Mouse (Mus musculus) lung, postnatal 0 days (tissue): ENCODE data around the gene Mcm5. TPM values are rescaled to one million over a fixed set of nuclear protein-coding genes. Genes with fewer than 3 reads are reported as not detected.
A peak's percentile ranks its signal among the peaks of the same experiment; 100 is the strongest.

ENCODE experiments used
- ATAC-seq: fragments of 200-750 bp; cut with Nextera tagmentation; 2 replicates; pipeline ENCODE4 v1.8.0; 2017; ENCODE audit warnings: moderate library complexity
- DNase-seq: peaks from one replicate; pipeline ENCODE4 v3.0.0-alpha.2; 2016; ENCODE audit warnings: low spot score
- H3K27ac ChIP-seq: fragments of 300-500 bp; sonication (generic); 2 replicates; pipeline ENCODE4 v1.5.1; 2014; ENCODE audit warnings: antibody characterized with exemption, mild to moderate bottlenecking, low read length, mixed read lengths
- H3K27me3 ChIP-seq: fragments of 300-500 bp; sonication (generic); replicated peaks from 2 replicates; pipeline ENCODE4 v1.6.1; 2014; ENCODE audit warnings: low read length, mixed read lengths; ENCODE audit not compliant: insufficient read depth
- H3K36me3 ChIP-seq: fragments of 300-500 bp; sonication (generic); 2 replicates; pipeline ENCODE4 v1.6.1; 2014; ENCODE audit warnings: low read length, mixed read lengths; ENCODE audit not compliant: insufficient read depth
- H3K4me1 ChIP-seq: fragments of 300-500 bp; sonication (generic); 2 replicates; pipeline ENCODE4 v1.6.1; 2014; ENCODE audit warnings: antibody characterized with exemption, low read depth, low read length, mixed read lengths; ENCODE audit not compliant: insufficient read depth
- H3K4me2 ChIP-seq: fragments of 300-500 bp; sonication (generic); replicated peaks from 2 replicates; pipeline ENCODE4 v1.6.1; 2014; ENCODE audit warnings: low read depth, mild to moderate bottlenecking, low read length, moderate library complexity, mixed read lengths
- H3K4me3 ChIP-seq: fragments of 300-500 bp; sonication (generic); 2 replicates; pipeline ENCODE4 v1.5.1; 2014; ENCODE audit warnings: low read depth, low read length
- H3K9ac ChIP-seq: fragments of 300-500 bp; sonication (generic); replicated peaks from 2 replicates; pipeline ENCODE4 v1.6.1; 2014; ENCODE audit warnings: low read depth, mild to moderate bottlenecking
- H3K9me3 ChIP-seq: fragments of 300-500 bp; sonication (generic); 2 replicates; pipeline ENCODE4 v1.6.1; 2016; ENCODE audit warnings: low read length, mixed read lengths
- CTCF ChIP-seq: IDR thresholded peaks from 2 replicates; pipeline ENCODE4 v1.5.1; 2016; ENCODE audit warnings: antibody characterized with exemption, mild to moderate bottlenecking
- EP300 ChIP-seq: IDR thresholded peaks from 2 replicates; pipeline ENCODE4 v1.6.1; 2016; ENCODE audit warnings: antibody characterized with exemption, mild to moderate bottlenecking, control low read depth
- WGBS: fragments of 180-500 bp; shearing (Covaris S2); extraction: QIAGEN DNeasy Blood & Tissue Kit; methylation state at CpG from one replicate; pipeline ENCODE4 v1.1.7; 2014; 5-methylcytosine and 5-hydroxymethylcytosine counted together
- polyA plus RNA-seq: library from polyadenylated mRNA; unstranded; fragments of >200 nt; fragmentation: Nextera tagmentation; extraction: Ambion mirVana; gene quantifications from 2 replicates; pipeline ENCODE4 v1.2.1, GENCODE M21; 2015

Gene Mcm5
- polyA plus RNA-seq, 1 experiment from 2014 or later = 14.6 TPM

DNA sequence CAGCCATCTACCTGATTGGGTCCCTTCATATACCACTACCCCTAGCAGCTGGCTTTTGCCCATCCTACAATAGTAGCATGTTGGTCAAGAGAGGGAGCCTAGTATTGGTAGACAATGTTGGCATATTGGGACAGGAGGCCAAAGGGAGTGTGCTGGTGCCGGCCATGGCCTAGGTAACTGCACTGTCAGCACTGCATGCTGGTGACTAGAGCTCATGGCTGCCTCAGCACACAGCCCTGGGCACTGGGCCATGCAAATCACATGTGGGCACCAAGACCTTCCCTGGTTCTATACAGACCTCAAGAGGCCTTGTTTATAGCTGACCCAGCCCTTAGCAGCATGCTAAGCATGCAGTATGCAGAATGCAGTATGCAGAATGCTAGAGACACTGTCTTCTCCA, 39.1 kb upstream of the Mcm5 start:
- Histone ChIP-seq H3K36me3 (0 out of 2 replicates have a peak, but pooled peaks cover 1% of the 10 kb centered on the region), H3K4me3 (no peak overlapping the region), H3K9ac (no peak overlapping the region), H3K9me3 (no peaks in the 10 kb centered on the region), H3K27me3 (no peaks in the 10 kb centered on the region), H3K27ac (no peak overlapping the region), H3K4me2 (no peak overlapping the region), H3K4me1 (no peaks in the 10 kb centered on the region)
- ATAC-seq (no peak), DNase-seq (no peak)
- no peak for TF ChIP-seq CTCF
- TF ChIP-seq EP300 = no peak
- 74% methylated on average over 1 of the region's 1 CpGs for WGBS

GRCm38 (mm10) chr8:75071627-75072346, 37.6 kb upstream of the Mcm5 start:
- Histone ChIP-seq H3K9me3 (no peaks in the 10 kb centered on the region), H3K9ac (no peak overlapping the region)
- WGBS = 25% methylated on average over 4 of the region's 4 CpGs

GRCm38 (mm10) chr8:75074876-75075275, 34.5 kb upstream of the Mcm5 start:
- H3K9me3 ChIP-seq = no peaks in the 10 kb centered on the region
- ATAC-seq = no peak
- no peak for DNase-seq
- TF ChIP-seq CTCF (no peak), EP300 (no peak)
- H3K4me1 ChIP-seq = no peaks in the 10 kb centered on the region
- no peaks in the 10 kb centered on the region for H3K36me3 ChIP-seq
- WGBS = 80% methylated on average over 1 of the region's 1 CpGs
- H3K27ac ChIP-seq = no peak overlapping the region
- H3K4me2 ChIP-seq = no peak overlapping the region
- no peaks in the 10 kb centered on the region for H3K27me3 ChIP-seq
- no peak overlapping the region for H3K9ac ChIP-seq
- H3K4me3 ChIP-seq = no peak overlapping the region

More at GRCm38 (mm10) chr8:75071627-75072346, 37.6 kb upstream of the Mcm5 start:
- peak; percentile 83 for ATAC-seq
- peak; percentile 97 for TF ChIP-seq CTCF
- TF ChIP-seq EP300 = no peak
- Histone ChIP-seq H3K36me3 (no peaks in the 10 kb centered on the region), H3K4me3 (no peak overlapping the region), H3K4me2 (no peak overlapping the region), H3K27me3 (no peaks in the 10 kb centered on the region), H3K27ac (no peak overlapping the region), H3K4me1 (no peaks in the 10 kb centered on the region)
- peak; percentile 88 for DNase-seq

- Histone ChIP-seq H3K36me3 (no peaks in the 10 kb centered on the region), H3K4me1 (0 out of 2 replicates have a peak, but pooled peaks cover under 1% of the 10 kb centered on the region), H3K27me3 (no peaks in the 10 kb centered on the region), H3K9ac (no peak overlapping the region), H3K4me3 (no peak overlapping the region), H3K4me2 (no peak overlapping the region), H3K27ac (no peak overlapping the region), H3K9me3 (no peaks in the 10 kb centered on the region)
- 80% methylated on average over 1 of the region's 1 CpGs for WGBS
- DNase-seq (no peak), ATAC-seq (no peak)
- no peak for TF ChIP-seq CTCF
- no peak for TF ChIP-seq EP300
Measured at GRCm38 (mm10) chr8:75078215-75078614, 31.2 kb upstream of the Mcm5 start.

DNA sequence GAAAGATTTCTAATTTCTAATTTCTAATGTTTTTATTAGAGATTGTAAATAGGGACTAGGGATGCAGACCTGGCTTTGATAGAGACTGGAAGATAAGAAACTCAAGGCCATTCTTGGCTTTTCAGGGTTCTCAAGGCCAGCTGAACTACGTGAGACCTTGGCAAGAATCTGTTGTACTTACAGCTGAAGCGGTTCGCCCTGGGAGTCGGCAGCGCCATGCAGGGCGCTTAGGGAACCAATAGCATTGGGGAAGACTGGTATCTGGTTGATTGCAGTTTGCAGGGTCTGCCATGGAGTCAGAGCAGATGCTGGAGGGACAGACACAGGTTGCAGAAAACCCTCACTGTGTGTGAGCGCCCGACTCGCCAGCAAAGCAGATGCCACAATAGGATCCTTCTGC, 30.5 kb upstream of the Mcm5 start:
- Histone ChIP-seq H3K9me3 (no peaks in the 10 kb centered on the region), H3K27me3 (no peaks in the 10 kb centered on the region), H3K4me2 (no peak overlapping the region), H3K4me1 (0 out of 2 replicates have a peak, but pooled peaks cover 4% of the 10 kb centered on the region), H3K9ac (no peak overlapping the region), H3K4me3 (no peak overlapping the region), H3K36me3 (no peaks in the 10 kb centered on the region), H3K27ac (no peak overlapping the region)
- TF ChIP-seq CTCF = no peak
- TF ChIP-seq EP300 = no peak
- WGBS = 90% methylated on average over 9 of the region's 9 CpGs
- no peak for DNase-seq
- no peak for ATAC-seq

DNA sequence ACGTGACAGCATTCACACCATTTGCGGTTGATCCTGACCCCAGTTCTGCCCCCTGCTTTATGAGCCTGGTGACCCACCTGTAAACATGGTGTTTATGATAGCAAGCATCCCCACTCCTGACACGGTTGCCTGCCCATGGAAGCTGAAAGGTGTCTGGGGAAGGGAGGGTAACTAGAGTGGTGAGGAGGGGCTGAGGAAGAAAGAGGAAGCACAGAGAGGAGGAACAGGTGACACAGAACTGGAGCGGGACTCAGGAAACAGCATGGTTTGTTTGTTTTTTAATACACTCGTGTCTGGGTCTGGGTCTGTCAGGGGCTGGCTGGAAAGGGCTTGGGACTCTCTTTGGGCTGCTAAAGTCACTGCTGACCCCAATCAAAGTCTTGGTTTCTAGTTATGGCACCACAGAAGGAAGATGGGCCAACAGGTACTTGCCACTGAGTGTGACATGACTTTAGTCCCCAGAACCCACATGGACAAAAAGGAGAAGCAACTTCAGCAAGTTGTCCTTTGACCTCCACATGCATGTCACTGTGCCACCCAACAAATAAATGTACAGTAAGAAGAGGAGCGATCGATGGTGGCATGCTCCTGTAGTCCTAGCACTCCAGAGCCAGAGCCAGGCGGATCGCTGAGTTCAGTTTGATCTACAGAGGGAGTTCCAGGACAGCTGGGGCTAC, 27.9 kb upstream of the Mcm5 start:
- Histone ChIP-seq H3K9ac (no peak overlapping the region), H3K4me2 (no peak overlapping the region), H3K9me3 (no peaks in the 10 kb centered on the region), H3K27me3 (no peaks in the 10 kb centered on the region), H3K4me3 (no peak overlapping the region), H3K27ac (no peak overlapping the region), H3K4me1 (0 out of 2 replicates have a peak, but pooled peaks cover 4% of the 10 kb centered on the region), H3K36me3 (no peaks in the 10 kb centered on the region)
- DNase-seq = no peak
- 69% methylated on average over 9 of the region's 9 CpGs for whole genome bisulfite sequencing
- TF ChIP-seq CTCF (no peak), EP300 (no peak)
- no peak for ATAC-seq
